Mouse (Mus musculus) forelimb bud, embryonic 11.5 days (tissue): ENCODE measurements around the gene Gm3542.
"Not testable (repeated sequence)": the region's sequence is repeated elsewhere in the genome, so short reads cannot be mapped to it uniquely, and the experiment has no call there.

ENCODE experiments used
- DNase-seq: peaks from one replicate; pipeline ENCODE4 v3.0.0-alpha.2; 2012; ENCODE audit warnings: low read depth, low spot score

Gene Gm3542

GRCm38 (mm10) chr14:5334828-5335227, at the start of gene Gm3542:
Gm3542 (minus strand) TSS chr14:5334928.
- not testable (repeated sequence) for DNase-seq
